In genomic region chr11:49650994-49651761, GRCm38 (mm10) we compare ENCODE assay signal across 12 mouse cellular contexts. TPM values are rescaled to one million over a fixed set of nuclear protein-coding genes. Genes with fewer than 3 reads are reported as not detected.
DNase-seq lines count a peak whose midpoint lies in the region; ATAC-seq lines count a peak whose summit lies in the region.
"Had no signal": no experiment of that assay in that cellular context is flagged by ENCODE, and none has a peak within 500 bp of the region (broad histone marks: within the 10 kb centered on the region; RNA-seq: fewer than 3 reads in every experiment).

No protein-coding gene starts in this region.

- peak overlapping the region; percentile 16; the same call in 1 of the 2 replicates for H3K27ac ChIP-seq in heart, embryonic 13.5 days (replicated peaks)
- no peak overlapping the region for H3K27ac ChIP-seq in neural tube, embryonic 15.5 days (replicated peaks)
- H3K27ac ChIP-seq: hindbrain, embryonic 14.5 days had no signal

- H3K36me3 ChIP-seq in heart, embryonic 13.5 days: no peaks in the 10 kb centered on the region
- no peaks in the 10 kb centered on the region for H3K36me3 ChIP-seq in neural tube, embryonic 15.5 days

- WGBS in heart, embryonic 13.5 days: 56% methylated on average over 16 of the region's 16 CpGs
- 76% methylated on average over 16 of the region's 16 CpGs for WGBS in neural tube, embryonic 15.5 days

- no peaks in the 10 kb centered on the region for H3K27me3 ChIP-seq in heart, embryonic 13.5 days (replicated peaks)
- no peaks in the 10 kb centered on the region for H3K27me3 ChIP-seq in neural tube, embryonic 15.5 days (replicated peaks)
- H3K27me3 ChIP-seq: Patski had no signal

- intact Hi-C loops in left cerebral cortex, postnatal 14 days (cut with DNase I): loop anchor here (5.0 kb wide), 2 partner anchors 61 to 216 kb away; partner anchors contain the start of gene Cnot6
- intact Hi-C loops in gastrocnemius, postnatal 36 days (cut with DNase I): loop anchor here (5.0 kb wide), 3 partner anchors 61 to 216 kb away; partner anchors contain the start of genes Cnot6 and Mapk9

- no peak for DNase-seq in heart, adult 8-10 months (ENCODE audit: low spot score)
- DNase-seq in 3T3-L1 (ENCODE audit: low read depth, low spot score) (peak; percentile 27), ZHBTc4 (ENCODE audit: low read depth, low spot score) (peak; percentile 25)
- peak; percentile 38 to 65 for DNase-seq in left cerebral cortex, postnatal 14 days (ENCODE audit: low spot score in 2 of 2)
- DNase-seq in gastrocnemius, postnatal 36 days: no peak
- DNase-seq in thymus, adult 18-20 months: no peak

- peaks cover 22% of the 10 kb centered on the region for H3K4me1 ChIP-seq in heart, embryonic 13.5 days
- H3K4me1 ChIP-seq in neural tube, embryonic 15.5 days: peaks cover 4% of the 10 kb centered on the region; the same call in 1 of the 2 replicates

- no peak overlapping the region; the same call in 1 of the 2 replicates for H3K9ac ChIP-seq in heart, embryonic 13.5 days
- H3K9ac ChIP-seq in neural tube, embryonic 15.5 days (replicated peaks): no peak overlapping the region
- H3K9ac ChIP-seq: hindbrain, embryonic 14.5 days had no signal

- ATAC-seq in heart, embryonic 13.5 days (ENCODE audit: extremely low read depth, insufficient number of reproducible peaks, low FRiP score, low TSS enrichment): no peak
- ATAC-seq in neural tube, embryonic 15.5 days (ENCODE audit: low FRiP score): no peak

- no peaks in the 10 kb centered on the region for H3K9me3 ChIP-seq in heart, embryonic 13.5 days
- no peaks in the 10 kb centered on the region for H3K9me3 ChIP-seq in neural tube, embryonic 15.5 days (replicated peaks)

- H3K4me3 ChIP-seq in heart, embryonic 13.5 days: no peak overlapping the region
- H3K4me3 ChIP-seq in neural tube, embryonic 15.5 days (replicated peaks): no peak overlapping the region

- H3K4me2 ChIP-seq in heart, embryonic 13.5 days: peak overlapping the region; percentile 29; the same call in 1 of the 2 replicates
- H3K4me2 ChIP-seq in neural tube, embryonic 15.5 days: no peak overlapping the region
- H3K4me2 ChIP-seq: hindbrain, embryonic 14.5 days had no signal

RNA-seq across cellular contexts. Expression of gene Scgb3a1, which starts 12.2 kb away (rescaled TPM):
- polyA plus RNA-seq in heart, embryonic 13.5 days (2015; fragmentation: Nextera tagmentation; extraction: Ambion mirVana): 0.44 TPM in 1 of 2 replicates, not detected in the other
- 1 to 10 TPM in 2 of 4 experiments, under 1 TPM in 1, not detected in 1; 0.72 to 2.7 (median 1.4) TPM for total RNA-seq in heart, adult 8-10 months (2022)
- total RNA-seq in left cerebral cortex, postnatal 14 days (2021): not detected
- total RNA-seq in gastrocnemius, postnatal 36 days (2021): not detected
- polyA plus RNA-seq in neural tube, embryonic 15.5 days (2015; fragmentation: Nextera tagmentation; extraction: Ambion mirVana): not detected in 2 replicates
- polyA plus RNA-seq: hindbrain, embryonic 14.5 days; limb, embryonic 14.5 days; neural tube, embryonic 14.5 days; Patski had no signal

RNA-seq across cellular contexts. Expression of gene Flt4, which starts 42.1 kb away (rescaled TPM):
- polyA plus RNA-seq in heart, embryonic 13.5 days (2015; fragmentation: Nextera tagmentation; extraction: Ambion mirVana): 7.4 and 8.3 TPM in 2 replicates
- total RNA-seq in heart, adult 8-10 months (2022): 10 to 100 TPM; 11.8 to 12.4 (median 12.2) TPM
- 1 to 10 TPM; 3.2 to 3.6 TPM for total RNA-seq in left cerebral cortex, postnatal 14 days (2021)
- 1 to 10 TPM; 1.9 to 2.9 TPM for total RNA-seq in gastrocnemius, postnatal 36 days (2021)
- 1.7 and 2.1 TPM in 2 replicates for polyA plus RNA-seq in neural tube, embryonic 15.5 days (2015; fragmentation: Nextera tagmentation; extraction: Ambion mirVana)

Comparison
In these comparisons a context has a peak if more than half of its experiments do, and no peak if none do; other contexts are left out.
1. DNase-seq: peak in 3T3-L1 (single experiment), ZHBTc4 (single experiment) and left cerebral cortex, postnatal 14 days (2 of 2); none in heart, adult 8-10 months (single experiment), gastrocnemius, postnatal 36 days (0 of 2) and thymus, adult 18-20 months (0 of 2).